Mouse (Mus musculus) forebrain, embryonic 13.5 days (tissue): ENCODE data around the gene Kif22. TPM values are rescaled to one million over a fixed set of nuclear protein-coding genes. Genes with fewer than 3 reads are reported as not detected.

Source experiments
- ATAC-seq: fragments of 200-750 bp; cut with Nextera tagmentation; 2 replicates; pipeline ENCODE4 v1.8.0; 2017
- H3K27ac ChIP-seq: fragments of 300-500 bp; sonication (generic); 2 replicates; pipeline ENCODE4 v1.5.1; 2015; ENCODE audit warnings: inconsistent platforms, mild to moderate bottlenecking, moderate library complexity
- H3K27me3 ChIP-seq: fragments of 300-500 bp; sonication (generic); 2 replicates; pipeline ENCODE4 v1.6.1; 2015; ENCODE audit warnings: mild to moderate bottlenecking, inconsistent platforms
- H3K36me3 ChIP-seq: fragments of 300-500 bp; sonication (generic); 2 replicates; pipeline ENCODE4 v1.6.1; 2015; ENCODE audit warnings: mild to moderate bottlenecking, inconsistent platforms; ENCODE audit not compliant: poor library complexity, severe bottlenecking
- H3K4me1 ChIP-seq: fragments of 300-500 bp; sonication (generic); 2 replicates; pipeline ENCODE4 v1.6.1; 2015; ENCODE audit warnings: inconsistent platforms
- H3K4me2 ChIP-seq: fragments of 300-500 bp; sonication (generic); 2 replicates; pipeline ENCODE4 v1.6.1; 2015; ENCODE audit warnings: inconsistent platforms, mild to moderate bottlenecking, moderate library complexity
- H3K4me3 ChIP-seq: fragments of 300-500 bp; sonication (generic); 2 replicates; pipeline ENCODE4 v1.5.1; 2015; ENCODE audit warnings: mild to moderate bottlenecking, inconsistent platforms
- H3K9ac ChIP-seq: fragments of 300-500 bp; sonication (generic); 2 replicates; pipeline ENCODE4 v1.6.1; 2015; ENCODE audit warnings: mild to moderate bottlenecking, inconsistent platforms
- H3K9me3 ChIP-seq: fragments of 300-500 bp; sonication (generic); replicated peaks from 2 replicates; pipeline ENCODE4 v1.6.1; 2016; ENCODE audit warnings: inconsistent platforms
- WGBS: fragments of 180-500 bp; shearing (Covaris S2); methylation state at CpG from one replicate; pipeline ENCODE4 v1.1.7; 2015; 5-methylcytosine and 5-hydroxymethylcytosine counted together
- polyA plus RNA-seq: library from polyadenylated mRNA; unstranded; fragments of >200 nt; fragmentation: Nextera tagmentation; extraction: Ambion mirVana; gene quantifications from 2 replicates; pipeline ENCODE4 v1.2.1, GENCODE M21; 2015

Kif22 gene
- polyA plus RNA-seq, 1 experiment from 2014 or later = 135 TPM

- no peak overlapping the region for H3K4me2 ChIP-seq
- H3K9me3 ChIP-seq = no peaks in the 10 kb centered on the region
- H3K27ac ChIP-seq = no peak overlapping the region
- no peak for ATAC-seq
- 85% methylated on average over 8 of the region's 8 CpGs for WGBS
- no peak overlapping the region for H3K9ac ChIP-seq
- no peak overlapping the region for H3K4me3 ChIP-seq
- H3K4me1 ChIP-seq = no peaks in the 10 kb centered on the region
- no peaks in the 10 kb centered on the region for H3K27me3 ChIP-seq
- H3K36me3 ChIP-seq = no peaks in the 10 kb centered on the region
These were observed 40.0 kb upstream of the Kif22 start for GRCm38 (mm10) chr7:127082271-127082670.

GRCm38 (mm10) chr7:127080045-127080444, 37.8 kb upstream of the Kif22 start:
- H3K4me1 ChIP-seq = no peaks in the 10 kb centered on the region
- H3K9ac ChIP-seq = no peak overlapping the region
- no peaks in the 10 kb centered on the region for H3K36me3 ChIP-seq
- no peak overlapping the region for H3K4me2 ChIP-seq
- no peak for ATAC-seq
- no peaks in the 10 kb centered on the region for H3K9me3 ChIP-seq
- WGBS = 82% methylated on average over 3 of the region's 3 CpGs
- H3K27me3 ChIP-seq = no peaks in the 10 kb centered on the region
- no peak overlapping the region for H3K27ac ChIP-seq
- H3K4me3 ChIP-seq = no peak overlapping the region

- no peak overlapping the region for H3K27ac ChIP-seq
- H3K27me3 ChIP-seq = no peaks in the 10 kb centered on the region
- H3K4me3 ChIP-seq = no peak overlapping the region
- no peak overlapping the region for H3K4me2 ChIP-seq
- ATAC-seq = no peak
- H3K9me3 ChIP-seq = no peaks in the 10 kb centered on the region
- H3K9ac ChIP-seq = no peak overlapping the region
- no peaks in the 10 kb centered on the region for H3K4me1 ChIP-seq
- H3K36me3 ChIP-seq = no peaks in the 10 kb centered on the region
- 82% methylated on average over 3 of the region's 3 CpGs for WGBS
These were observed 35.4 kb upstream of the Kif22 start for GRCm38 (mm10) chr7:127077692-127078091.

- no peak overlapping the region for H3K9ac ChIP-seq
- H3K9me3 ChIP-seq = no peaks in the 10 kb centered on the region
- no peak overlapping the region for H3K27ac ChIP-seq
- H3K4me2 ChIP-seq = no peak overlapping the region
- no peaks in the 10 kb centered on the region for H3K4me1 ChIP-seq
- H3K27me3 ChIP-seq = no peaks in the 10 kb centered on the region
- no peak overlapping the region for H3K4me3 ChIP-seq
- no peak for ATAC-seq
- 91% methylated on average over 5 of the region's 5 CpGs for WGBS
- no peaks in the 10 kb centered on the region for H3K36me3 ChIP-seq
These were observed 33.9 kb upstream of the Kif22 start for GRCm38 (mm10) chr7:127076188-127076587.

DNA sequence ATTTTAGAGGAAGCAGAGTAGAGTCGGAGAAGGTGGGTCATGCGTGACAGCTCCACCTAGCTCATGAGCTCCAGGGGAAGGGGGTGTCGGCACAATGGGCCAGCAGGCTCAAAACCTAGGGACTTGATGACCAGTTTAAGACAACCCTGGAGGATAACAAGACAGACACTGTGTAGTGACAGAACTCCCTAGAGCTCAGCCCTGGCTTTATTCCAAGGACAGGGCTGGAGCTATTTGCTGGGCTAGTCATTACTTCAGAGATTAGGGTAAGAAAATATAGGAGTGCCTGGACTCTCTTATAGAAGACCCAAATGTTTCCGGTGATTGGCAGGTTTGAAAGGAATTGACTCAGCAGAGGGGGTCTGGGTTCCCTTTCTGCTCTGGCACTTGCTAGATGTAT, 30.9 kb upstream of the Kif22 start:
- no peak overlapping the region for H3K27ac ChIP-seq
- H3K9me3 ChIP-seq = no peaks in the 10 kb centered on the region
- no peak for ATAC-seq
- H3K36me3 ChIP-seq = no peaks in the 10 kb centered on the region
- H3K27me3 ChIP-seq = no peaks in the 10 kb centered on the region
- WGBS = 93% methylated on average over 4 of the region's 4 CpGs
- H3K4me2 ChIP-seq = no peak overlapping the region
- H3K4me1 ChIP-seq = no peaks in the 10 kb centered on the region
- no peak overlapping the region for H3K4me3 ChIP-seq
- H3K9ac ChIP-seq = no peak overlapping the region

DNA sequence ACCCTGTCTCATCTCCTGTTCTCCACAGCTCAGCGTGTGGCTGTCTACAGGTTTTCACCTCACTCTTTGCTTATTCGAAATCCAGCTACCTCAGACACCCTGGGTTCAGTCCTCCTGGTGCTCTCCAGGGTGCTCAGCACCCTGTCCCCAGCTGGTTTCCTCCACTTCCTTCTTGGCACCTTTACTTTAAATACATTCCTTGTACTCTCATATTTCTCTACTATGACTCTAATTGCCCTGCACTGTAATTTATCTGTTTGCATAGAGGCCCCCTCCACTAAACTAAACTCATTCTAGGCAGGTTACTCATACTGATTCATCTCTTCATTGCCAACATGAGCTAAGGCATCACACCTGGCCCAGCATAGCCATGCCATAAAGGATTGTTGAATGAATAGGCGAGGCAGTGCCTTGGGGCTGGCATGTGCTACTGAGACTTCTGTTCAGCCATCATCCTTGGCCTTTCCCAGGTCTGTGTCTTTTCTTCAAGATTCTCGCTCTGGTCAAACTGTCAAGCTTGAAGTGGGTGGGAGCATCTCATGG, 28.7 kb upstream of the Kif22 start:
- Histone ChIP-seq H3K36me3 (no peaks in the 10 kb centered on the region), H3K4me1 (no peaks in the 10 kb centered on the region)
- 76% methylated on average over 4 of the region's 4 CpGs for WGBS

DNA sequence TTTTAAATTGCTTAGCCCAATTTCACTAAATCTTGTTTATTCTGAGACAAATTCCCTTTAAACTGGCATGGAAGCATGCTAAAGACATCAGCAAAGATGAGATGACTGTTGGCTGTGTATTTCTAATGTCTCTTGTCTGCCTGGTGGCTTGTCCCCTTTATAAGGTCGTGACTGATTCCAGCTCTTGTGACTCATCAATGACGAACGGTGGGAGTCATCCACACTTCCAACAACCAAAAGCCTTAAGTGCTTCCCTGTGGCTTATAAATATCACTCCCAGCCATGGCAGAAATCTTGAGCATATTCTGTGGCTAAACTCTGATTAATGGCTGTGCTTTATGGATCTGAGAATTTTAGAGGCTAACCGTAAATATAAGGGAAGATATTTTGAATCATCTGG, 24.0 kb upstream of the Kif22 start:
- Histone ChIP-seq H3K36me3 (no peaks in the 10 kb centered on the region), H3K9me3 (no peaks in the 10 kb centered on the region), H3K27me3 (no peaks in the 10 kb centered on the region), H3K4me3 (no peak overlapping the region), H3K4me1 (no peaks in the 10 kb centered on the region), H3K9ac (no peak overlapping the region), H3K4me2 (no peak overlapping the region), H3K27ac (no peak overlapping the region)
- no peak for ATAC-seq
- WGBS = 84% methylated on average over 4 of the region's 4 CpGs

More for the DNA sequence above, 28.7 kb upstream of the Kif22 start:
- Histone ChIP-seq H3K27me3 (no peaks in the 10 kb centered on the region), H3K4me3 (no peak overlapping the region), H3K9me3 (no peaks in the 10 kb centered on the region), H3K4me2 (no peak overlapping the region), H3K27ac (no peak overlapping the region), H3K9ac (no peak overlapping the region)
- ATAC-seq = no peak

DNA sequence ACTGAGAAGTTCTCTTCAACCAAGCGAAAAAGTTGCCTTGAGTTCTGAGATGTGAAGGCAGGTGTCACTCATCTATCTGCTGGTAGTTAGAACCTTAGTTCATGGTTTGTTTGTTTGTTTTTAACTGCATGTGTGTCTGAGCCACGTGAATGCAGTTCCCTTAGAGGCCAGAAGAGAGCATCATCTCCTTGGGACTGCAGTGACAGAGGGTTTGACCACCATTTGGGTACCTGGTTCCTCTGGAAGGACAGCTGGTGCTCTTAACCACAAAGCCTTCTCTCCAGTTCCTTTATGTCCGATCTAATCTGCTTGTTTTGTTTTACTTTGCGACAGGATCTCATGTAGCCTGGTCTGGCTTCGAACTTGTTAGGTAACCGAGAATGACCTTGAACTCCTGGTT, 23.3 kb upstream of the Kif22 start:
- Histone ChIP-seq H3K9me3 (no peaks in the 10 kb centered on the region), H3K27ac (no peak overlapping the region), H3K9ac (no peak overlapping the region), H3K27me3 (no peaks in the 10 kb centered on the region), H3K36me3 (no peaks in the 10 kb centered on the region), H3K4me1 (no peaks in the 10 kb centered on the region), H3K4me2 (no peak overlapping the region), H3K4me3 (no peak overlapping the region)
- ATAC-seq = no peak
- WGBS = 87% methylated on average over 6 of the region's 6 CpGs

DNA sequence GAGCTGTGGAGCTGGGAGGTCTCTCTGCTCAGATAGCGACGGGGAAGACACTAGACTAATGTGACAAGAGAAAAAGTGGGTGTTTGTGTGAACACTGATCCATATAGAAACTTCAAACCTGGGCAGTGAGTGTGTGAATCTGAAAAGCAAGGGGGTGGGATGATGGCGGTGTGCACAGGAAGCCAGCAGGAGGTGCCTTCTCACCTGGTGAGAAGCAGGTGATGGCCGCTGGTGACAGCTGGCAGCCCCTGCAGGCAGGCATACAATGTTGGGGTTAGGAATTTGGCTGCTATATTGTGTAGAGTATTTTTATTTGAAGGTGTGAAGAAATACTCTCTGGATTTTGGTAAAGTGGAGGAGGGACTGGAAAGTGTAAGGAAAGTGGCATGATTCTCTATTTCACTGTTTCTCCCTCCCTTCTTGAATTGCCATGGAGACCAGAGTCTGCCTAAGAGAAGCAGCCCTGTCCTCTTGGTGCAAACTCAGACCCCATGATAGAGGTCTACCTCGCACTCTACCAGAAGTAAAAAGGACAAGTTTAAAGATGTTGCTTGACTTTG, 12.8 kb upstream of the Kif22 start:
- H3K36me3 ChIP-seq = no peaks in the 10 kb centered on the region
- no peaks in the 10 kb centered on the region; the same call in 1 of the 2 replicates for H3K27me3 ChIP-seq
- no peak overlapping the region for H3K4me3 ChIP-seq
- no peak overlapping the region for H3K9ac ChIP-seq
- H3K4me1 ChIP-seq = no peaks in the 10 kb centered on the region
- H3K9me3 ChIP-seq = no peaks in the 10 kb centered on the region
- no peak overlapping the region for H3K27ac ChIP-seq
- no peak for ATAC-seq
- no peak overlapping the region for H3K4me2 ChIP-seq
- WGBS = 83% methylated on average over 5 of the region's 5 CpGs

- WGBS = 82% methylated on average over 1 of the region's 1 CpGs
These were observed 11.0 kb downstream of the Kif22 start for GRCm38 (mm10) chr7:127031244-127031643.

GRCm38 (mm10) chr7:127030172-127030571, 12.1 kb downstream of the Kif22 start:
- H3K27me3 ChIP-seq = no peaks in the 10 kb centered on the region
- WGBS = 100% methylated on average over 1 of the region's 1 CpGs
- H3K9me3 ChIP-seq = no peaks in the 10 kb centered on the region
- no peak overlapping the region for H3K9ac ChIP-seq
- H3K4me2 ChIP-seq = no peak overlapping the region
- no peak overlapping the region for H3K4me3 ChIP-seq
- no peak for ATAC-seq
- peaks cover 11% of the 10 kb centered on the region for H3K4me1 ChIP-seq
- H3K36me3 ChIP-seq = peaks cover 65% of the 10 kb centered on the region
- H3K27ac ChIP-seq = no peak overlapping the region

More at GRCm38 (mm10) chr7:127031244-127031643, 11.0 kb downstream of the Kif22 start:
- H3K27ac ChIP-seq = no peak overlapping the region
- peaks cover 10% of the 10 kb centered on the region for H3K4me1 ChIP-seq
- peaks cover 74% of the 10 kb centered on the region for H3K36me3 ChIP-seq
- no peak overlapping the region for H3K4me3 ChIP-seq
- no peaks in the 10 kb centered on the region for H3K9me3 ChIP-seq
- H3K9ac ChIP-seq = no peak overlapping the region
- no peak for ATAC-seq
- no peak overlapping the region for H3K4me2 ChIP-seq
- no peaks in the 10 kb centered on the region for H3K27me3 ChIP-seq

- H3K27ac ChIP-seq = peak overlapping the region; percentile 99
- peak overlapping the region; percentile 94 for H3K4me3 ChIP-seq
- H3K9me3 ChIP-seq = no peaks in the 10 kb centered on the region
- peak overlapping the region; percentile 74 for H3K4me2 ChIP-seq
- H3K27me3 ChIP-seq = no peaks in the 10 kb centered on the region
- H3K9ac ChIP-seq = peak overlapping the region; percentile 69
- peak; percentile 7 for ATAC-seq
- whole genome bisulfite sequencing = 58% methylated on average over 8 of the region's 8 CpGs
- peaks cover 33% of the 10 kb centered on the region for H3K4me1 ChIP-seq
- H3K36me3 ChIP-seq = peaks cover 61% of the 10 kb centered on the region
These were observed 14.4 kb downstream of the Kif22 start for GRCm38 (mm10) chr7:127027885-127028284.
